Mouse (Mus musculus): Measurements from ENCODE around the gene Naxd.

The Naxd gene

GRCm38 (mm10) chr8:11555720-11556591, 58.6 kb downstream of the Naxd start:
- DNase-seq (ENCODE audit: low read depth, low spot score), result peak; percentile 99

- DNase-seq (ENCODE audit: low read depth, low spot score), result peak; percentile 18
Observed at GRCm38 (mm10) chr8:11556691-11557423, 59.6 kb downstream of the Naxd start.

- no peak for DNase-seq (ENCODE audit: low read depth, low spot score)
Observed at GRCm38 (mm10) chr8:11557424-11557767, 60.1 kb downstream of the Naxd start.

- DNase-seq (ENCODE audit: low read depth, low spot score), result peak; percentile 99
Observed at GRCm38 (mm10) chr8:11557768-11558629, 60.7 kb downstream of the Naxd start.

- no peak for DNase-seq (ENCODE audit: low read depth, low spot score)
Observed at GRCm38 (mm10) chr8:11559511-11559910, 62.2 kb downstream of the Naxd start.

GRCm38 (mm10) chr8:11560220-11560619, 62.9 kb downstream of the Naxd start:
- no peak for DNase-seq (ENCODE audit: low read depth, low spot score)

- no peak for DNase-seq (ENCODE audit: low read depth, low spot score)
Observed at GRCm38 (mm10) chr8:11564236-11564635, 66.9 kb downstream of the Naxd start.

All from forelimb bud, embryonic 11.5 days (tissue).